Mouse (Mus musculus) mesoderm, embryonic 11.5 days (tissue): ENCODE results near the gene Slc50a1.

ENCODE experiments used
- DNase-seq: peaks from one replicate; pipeline ENCODE4 v3.0.0-alpha.2; 2012; ENCODE audit warnings: low read depth, low spot score

Gene Slc50a1

GRCm38 (mm10) chr3:89268916-89269315 lies 1.5 kb downstream of the Slc50a1 start:
- DNase-seq, result no peak

GRCm38 (mm10) chr3:89266439-89266893 lies 3.9 kb downstream of the Slc50a1 start:
- peak; percentile 82 for DNase-seq

- DNase-seq, result no peak
These were observed 8.0 kb downstream of the Slc50a1 start for GRCm38 (mm10) chr3:89262417-89262816.

- DNase-seq, result no peak
These were observed 10.2 kb downstream of the Slc50a1 start for GRCm38 (mm10) chr3:89260211-89260610.

GRCm38 (mm10) chr3:89259076-89259475 lies 11.3 kb downstream of the Slc50a1 start, which contains the start of gene Dpm3:
TSS of gene Dpm3 (plus strand) at chr3:89259358.
- DNase-seq, result no peak

- no peak for DNase-seq
These were observed 14.2 kb downstream of the Slc50a1 start for GRCm38 (mm10) chr3:89256177-89256576.

GRCm38 (mm10) chr3:89254994-89255393 lies 15.4 kb downstream of the Slc50a1 start:
- no peak for DNase-seq

GRCm38 (mm10) chr3:89251365-89251895 lies 18.9 kb downstream of the Slc50a1 start:
- peak; percentile 62 for DNase-seq

GRCm38 (mm10) chr3:89250435-89251040 lies 19.8 kb downstream of the Slc50a1 start:
- DNase-seq, result no peak

GRCm38 (mm10) chr3:89247466-89247865 lies 22.9 kb downstream of the Slc50a1 start:
- DNase-seq, result no peak

- peak; percentile 94 for DNase-seq
These were observed 23.9 kb downstream of the Slc50a1 start, which contains the start of gene Trim46 for GRCm38 (mm10) chr3:89246261-89247100. TSS of gene Trim46 (minus strand) at chr3:89246309.

- no peak for DNase-seq
These were observed 24.6 kb downstream of the Slc50a1 start, which contains the start of gene Krtcap2 for GRCm38 (mm10) chr3:89245688-89246171. TSS of gene Krtcap2 (plus strand) at chr3:89245966.

GRCm38 (mm10) chr3:89244982-89245687 lies 25.2 kb downstream of the Slc50a1 start:
- DNase-seq, result no peak

GRCm38 (mm10) chr3:89244158-89244981 lies 26.0 kb downstream of the Slc50a1 start:
- DNase-seq, result no peak

- peak; percentile 69 for DNase-seq
These were observed 26.8 kb downstream of the Slc50a1 start for GRCm38 (mm10) chr3:89243609-89244008.

- DNase-seq, result peak; percentile 70
These were observed 28.0 kb downstream of the Slc50a1 start for GRCm38 (mm10) chr3:89242331-89242895.

GRCm38 (mm10) chr3:89238494-89238893 lies 31.9 kb downstream of the Slc50a1 start:
- DNase-seq, result no peak

GRCm38 (mm10) chr3:89237682-89238081 lies 32.7 kb downstream of the Slc50a1 start:
- DNase-seq, result no peak

GRCm38 (mm10) chr3:89236516-89236915 lies 33.9 kb downstream of the Slc50a1 start:
- DNase-seq, result no peak

GRCm38 (mm10) chr3:89233562-89234110 lies 36.7 kb downstream of the Slc50a1 start:
- no peak for DNase-seq
